Mouse (Mus musculus) stomach, embryonic 15.5 days (tissue): ENCODE results near the gene Esp34. TPM values are rescaled to one million over a fixed set of nuclear protein-coding genes. Genes with fewer than 3 reads are reported as not detected.

Experiments
- ATAC-seq: fragments of 200-750 bp; cut with Nextera tagmentation; 2 replicates; pipeline ENCODE4 v1.8.0; 2017; ENCODE audit warnings: low read depth, moderate number of reproducible peaks, moderate TSS enrichment; ENCODE audit not compliant: insufficient read depth, low FRiP score
- H3K27ac ChIP-seq: fragments of 300-500 bp; sonication (generic); 2 replicates; pipeline ENCODE4 v1.5.1; 2015; ENCODE audit warnings: mild to moderate bottlenecking, inconsistent platforms
- H3K27me3 ChIP-seq: fragments of 300-500 bp; sonication (generic); replicated peaks from 2 replicates; pipeline ENCODE4 v1.6.1; 2015; ENCODE audit warnings: inconsistent platforms
- H3K36me3 ChIP-seq: fragments of 300-500 bp; sonication (generic); 2 replicates; pipeline ENCODE4 v1.6.1; 2015; ENCODE audit warnings: inconsistent platforms
- H3K4me1 ChIP-seq: fragments of 300-500 bp; sonication (generic); 2 replicates; pipeline ENCODE4 v1.6.1; 2015; ENCODE audit warnings: inconsistent platforms
- H3K4me2 ChIP-seq: fragments of 300-500 bp; sonication (generic); 2 replicates; pipeline ENCODE4 v1.6.1; 2015; ENCODE audit warnings: mild to moderate bottlenecking, inconsistent platforms
- H3K4me3 ChIP-seq: fragments of 300-500 bp; sonication (generic); replicated peaks from 2 replicates; pipeline ENCODE4 v1.5.1; 2015; ENCODE audit warnings: inconsistent platforms
- H3K9ac ChIP-seq: fragments of 300-500 bp; sonication (generic); 2 replicates; pipeline ENCODE4 v1.6.1; 2015; ENCODE audit warnings: inconsistent platforms
- H3K9me3 ChIP-seq: fragments of 300-500 bp; sonication (generic); 2 replicates; pipeline ENCODE4 v1.6.1; 2016; ENCODE audit warnings: inconsistent platforms
- WGBS: fragments of 180-500 bp; shearing (Covaris S2); methylation state at CpG from one replicate; pipeline ENCODE4 v1.1.7; 2015; 5-methylcytosine and 5-hydroxymethylcytosine counted together
- polyA plus RNA-seq: library from polyadenylated mRNA; unstranded; fragments of >200 nt; fragmentation: Nextera tagmentation; extraction: Ambion mirVana; gene quantifications from 2 replicates; pipeline ENCODE4 v1.2.1, GENCODE M21; 2015

Esp34 gene
- polyA plus RNA-seq: not detected in 2 replicates

- no peak within 1 kb of the TSS for H3K9ac ChIP-seq
- H3K36me3 ChIP-seq: no peaks in the 10 kb centered on the region
- H3K4me2 ChIP-seq: no peak within 1 kb of the TSS
- no peak for ATAC-seq
- H3K27ac ChIP-seq: no peak within 1 kb of the TSS
- no peak within 1 kb of the TSS for H3K4me3 ChIP-seq
- no peaks in the 10 kb centered on the region for H3K9me3 ChIP-seq
- no peaks in the 10 kb centered on the region for H3K4me1 ChIP-seq
- WGBS: 86% methylated on average over 1 of the region's 1 CpGs
- H3K27me3 ChIP-seq: no peaks in the 10 kb centered on the region
Measured at GRCm38 (mm10) chr17:38553892-38554291, at the start of gene Esp34. Esp34 (plus strand) TSS chr17:38554192.

DNA sequence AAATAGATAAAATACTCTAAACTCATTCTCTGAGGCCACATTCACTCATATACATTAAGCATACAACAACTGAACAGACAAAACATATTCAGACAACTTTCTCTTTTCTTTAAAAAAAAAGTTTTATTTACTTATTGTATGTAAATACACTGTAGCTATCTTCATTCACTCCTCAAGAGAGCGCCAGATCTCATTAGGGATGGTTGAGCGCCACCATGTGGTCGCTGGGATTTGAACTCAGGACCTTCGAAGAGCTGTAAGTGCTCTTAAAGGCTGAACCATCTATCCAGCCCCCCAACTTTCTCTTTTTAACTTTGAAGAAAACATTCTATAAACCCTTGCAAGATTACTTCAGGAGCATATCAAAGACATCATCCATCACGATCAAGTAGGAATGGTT, 8.5 kb downstream of the Esp34 start:
- Histone ChIP-seq H3K4me1 (no peaks in the 10 kb centered on the region), H3K4me2 (no peak overlapping the region), H3K36me3 (no peaks in the 10 kb centered on the region), H3K9me3 (no peaks in the 10 kb centered on the region), H3K27me3 (no peaks in the 10 kb centered on the region), H3K27ac (no peak overlapping the region), H3K4me3 (no peak overlapping the region), H3K9ac (no peak overlapping the region)
- no peak for ATAC-seq
- 69% methylated on average over 5 of the region's 5 CpGs for WGBS

Other genes with a start within 250 kb of the Esp34 start
- gene Olfr137, start 246.6 kb upstream of the Esp34 start, polyA plus RNA-seq: not detected in 2 replicates
- gene Olfr136, start 224.4 kb upstream of the Esp34 start, polyA plus RNA-seq: not detected in 2 replicates
- gene Esp36, start 134.0 kb upstream of the Esp34 start, polyA plus RNA-seq: not detected in 2 replicates
- not detected in 2 replicates for gene Esp31, start 85.3 kb downstream of the Esp34 start, polyA plus RNA-seq